Mouse (Mus musculus) adrenal gland, postnatal 10 days (tissue): ENCODE data around the gene Cars2. TPM values are rescaled to one million over a fixed set of nuclear protein-coding genes. Genes with fewer than 3 reads are reported as not detected.
"Not testable (repeated sequence)": the region's sequence is repeated elsewhere in the genome, so short reads cannot be mapped to it uniquely, and the experiment has no call there.

Experiments used
- DNase-seq: peaks from one replicate; pipeline ENCODE4 v3.0.0; 2021; ENCODE audit warnings: mixed read lengths
- total RNA-seq, 2 experiments: library from RNA; stranded (reverse); gene quantifications; 2 replicates each; pipeline ENCODE4 v1.2.3; 2021

Gene Cars2
- total RNA-seq, 2 experiments from 2014 or later, result 38.4 to 39.3 TPM

GRCm38 (mm10) chr8:11556691-11557423 lies 6.3 kb upstream of the Cars2 start:
- peak; percentile 58 for DNase-seq

- peak; percentile 98 for DNase-seq
These were observed 5.4 kb upstream of the Cars2 start for GRCm38 (mm10) chr8:11555720-11556591.

GRCm38 (mm10) chr8:11554799-11555719 lies 4.5 kb upstream of the Cars2 start, which contains the start of gene Ing1:
Ing1 (plus strand) TSS chr8:11555571.
- peak; percentile 97 for DNase-seq

GRCm38 (mm10) chr8:11552390-11552789 lies 1.8 kb upstream of the Cars2 start:
- DNase-seq, result no peak

- not testable (repeated sequence) for DNase-seq
These were observed 914 bp upstream of the Cars2 start for GRCm38 (mm10) chr8:11551497-11551896.

- peak; percentile 72 for DNase-seq
These were observed 877 bp downstream of the Cars2 start for GRCm38 (mm10) chr8:11549706-11550105.

GRCm38 (mm10) chr8:11547063-11547462 lies 3.5 kb downstream of the Cars2 start:
- DNase-seq, result no peak

GRCm38 (mm10) chr8:11544386-11544785 lies 6.2 kb downstream of the Cars2 start:
- peak; percentile 72 for DNase-seq

GRCm38 (mm10) chr8:11542866-11543265 lies 7.7 kb downstream of the Cars2 start:
- DNase-seq, result no peak

GRCm38 (mm10) chr8:11542031-11542430 lies 8.6 kb downstream of the Cars2 start:
- DNase-seq, result no peak

GRCm38 (mm10) chr8:11540182-11540581 lies 10.4 kb downstream of the Cars2 start:
- no peak for DNase-seq

- DNase-seq, result no peak
These were observed 11.5 kb downstream of the Cars2 start for GRCm38 (mm10) chr8:11539049-11539448.

- DNase-seq, result no peak
These were observed 16.1 kb downstream of the Cars2 start for GRCm38 (mm10) chr8:11534494-11534893.

- DNase-seq, result no peak
These were observed 19.7 kb downstream of the Cars2 start for GRCm38 (mm10) chr8:11530849-11531248.

GRCm38 (mm10) chr8:11530155-11530770 lies 20.3 kb downstream of the Cars2 start:
- DNase-seq, result peak; percentile 45

- DNase-seq, result no peak
These were observed 27.3 kb downstream of the Cars2 start for GRCm38 (mm10) chr8:11523331-11523730.

GRCm38 (mm10) chr8:11518676-11519075 lies 31.9 kb downstream of the Cars2 start:
- DNase-seq, result no peak

- no peak for DNase-seq
These were observed 32.6 kb downstream of the Cars2 start for GRCm38 (mm10) chr8:11518056-11518396.

GRCm38 (mm10) chr8:11517366-11518055 lies 33.1 kb downstream of the Cars2 start:
- DNase-seq, result no peak

- DNase-seq, result no peak
These were observed 34.3 kb downstream of the Cars2 start for GRCm38 (mm10) chr8:11516292-11516691.

GRCm38 (mm10) chr8:11513247-11513646 lies 37.3 kb downstream of the Cars2 start:
- no peak for DNase-seq
